Mouse (Mus musculus) natural killer cell, adult 2 months (primary cell): Measurements from ENCODE around the gene Klrb1a.
"Not testable (repeated sequence)": the region's sequence is repeated elsewhere in the genome, so short reads cannot be mapped to it uniquely, and the experiment has no call there.

Source experiments
- DNase-seq, 2 experiments: peaks; one replicate each; pipeline ENCODE4 v3.0.0; 2022; ENCODE audit warnings: low spot score in 2 of 2

Gene Klrb1a

GRCm38 (mm10) chr6:128623433-128623832, at the start of gene Klrb1a:
TSS of gene Klrb1a (minus strand) at chr6:128623533.
- not testable (repeated sequence) for DNase-seq

GRCm38 (mm10) chr6:128669936-128670335, 46.6 kb upstream of the Klrb1a start:
- DNase-seq, result no peak

GRCm38 (mm10) chr6:128662206-128662605, 38.9 kb upstream of the Klrb1a start, which contains the start of gene Clec2h:
TSS of gene Clec2h (plus strand) at chr6:128662385.
- peak in 1 of 2 experiments; percentile 17 for DNase-seq

GRCm38 (mm10) chr6:128661249-128661648, 37.9 kb upstream of the Klrb1a start:
- no peak for DNase-seq

- no peak for DNase-seq
Observed at GRCm38 (mm10) chr6:128652938-128653337, 29.6 kb upstream of the Klrb1a start.

- not testable (repeated sequence) for DNase-seq
Observed at GRCm38 (mm10) chr6:128650827-128651226, 27.5 kb upstream of the Klrb1a start.

GRCm38 (mm10) chr6:128650187-128650586, 26.9 kb upstream of the Klrb1a start:
- no peak for DNase-seq

- DNase-seq, result no peak
Observed at GRCm38 (mm10) chr6:128649681-128650080, 26.3 kb upstream of the Klrb1a start.

- DNase-seq, result not testable (repeated sequence)
Observed at GRCm38 (mm10) chr6:128645708-128646107, 22.4 kb upstream of the Klrb1a start.

- not testable (repeated sequence) for DNase-seq
Observed at GRCm38 (mm10) chr6:128644694-128645093, 21.4 kb upstream of the Klrb1a start.

- no peak for DNase-seq
Observed at GRCm38 (mm10) chr6:128643999-128644398, 20.7 kb upstream of the Klrb1a start.

- DNase-seq, result no peak
Observed at GRCm38 (mm10) chr6:128641116-128641716, 17.9 kb upstream of the Klrb1a start.

- no peak for DNase-seq
Observed at GRCm38 (mm10) chr6:128640673-128641072, 17.3 kb upstream of the Klrb1a start.

- DNase-seq, result not testable (repeated sequence)
Observed at GRCm38 (mm10) chr6:128630912-128631905, 7.9 kb upstream of the Klrb1a start.

- DNase-seq, result peak; percentile 42 to 47
Observed at GRCm38 (mm10) chr6:128629771-128630739, 6.7 kb upstream of the Klrb1a start.

- DNase-seq, result peak; percentile 52 to 74
Observed at GRCm38 (mm10) chr6:128625246-128625645, 1.9 kb upstream of the Klrb1a start.

- no peak for DNase-seq
Observed at GRCm38 (mm10) chr6:128624425-128624824, 1.1 kb upstream of the Klrb1a start.

- DNase-seq, result no peak
Observed at GRCm38 (mm10) chr6:128622733-128623132, 600 bp downstream of the Klrb1a start.

GRCm38 (mm10) chr6:128606350-128606749, 17.0 kb downstream of the Klrb1a start:
- no peak for DNase-seq

GRCm38 (mm10) chr6:128604512-128604911, 18.8 kb downstream of the Klrb1a start:
- peak in 1 of 2 experiments; percentile 28 for DNase-seq

- DNase-seq, result no peak
Observed at GRCm38 (mm10) chr6:128602463-128603201, 20.7 kb downstream of the Klrb1a start.
